In genomic region chr13:78189586-78189985, GRCm38 (mm10) we compare ENCODE assay signal across 15 mouse cellular contexts. TPM values are rescaled to one million over a fixed set of nuclear protein-coding genes. Genes with fewer than 3 reads are reported as not detected.
DNase-seq lines count a peak whose midpoint lies in the region; ATAC-seq and TF ChIP-seq lines count a peak whose summit lies in the region.
"Had no signal": no experiment of that assay in that cellular context is flagged by ENCODE, and none has a peak within 500 bp of the region (broad histone marks: within the 10 kb centered on the region; RNA-seq: fewer than 3 reads in every experiment).

No protein-coding gene starts in this region.

- H3K4me3 ChIP-seq in embryonic facial prominence, embryonic 11.5 days (ENCODE audit: low read depth, low read length): no peak overlapping the region
- no peak overlapping the region for H3K4me3 ChIP-seq in embryonic facial prominence, embryonic 14.5 days (ENCODE audit: low read depth, low read length)
- peak overlapping the region; percentile 68 for H3K4me3 ChIP-seq in hindbrain, embryonic 13.5 days
- H3K4me3 ChIP-seq in midbrain, embryonic 15.5 days: peak overlapping the region; percentile 94
- no peak overlapping the region for H3K4me3 ChIP-seq in heart, adult 2 months
- H3K4me3 ChIP-seq: embryonic facial prominence, embryonic 15.5 days; heart, embryonic 15.5 days had no signal

- no peak for TF ChIP-seq EP300 in heart, adult 2 months (IDR thresholded peaks at IDR 0.05; ENCODE audit: insufficient read depth, low read depth, low read length)

- no peaks in the 10 kb centered on the region for H3K36me3 ChIP-seq in embryonic facial prominence, embryonic 11.5 days (replicated peaks; ENCODE audit: control insufficient read depth, insufficient read depth, low read depth, low read length)
- no peaks in the 10 kb centered on the region for H3K36me3 ChIP-seq in embryonic facial prominence, embryonic 14.5 days (ENCODE audit: control insufficient read depth, insufficient read depth, low read length)
- peaks cover 17% of the 10 kb centered on the region for H3K36me3 ChIP-seq in hindbrain, embryonic 13.5 days
- no peaks in the 10 kb centered on the region for H3K36me3 ChIP-seq in midbrain, embryonic 15.5 days (replicated peaks)
- H3K36me3 ChIP-seq in heart, adult 2 months (ENCODE audit: control insufficient read depth, insufficient read depth, low read length): no peaks in the 10 kb centered on the region
- H3K36me3 ChIP-seq: embryonic facial prominence, embryonic 15.5 days; heart, embryonic 15.5 days had no signal

- intact Hi-C loops in heart, adult 2 months (cut with DNase I): loop anchor here (10.0 kb wide), 1 partner anchor 1145 kb away; no protein-coding TSS in a partner anchor

- H3K27ac ChIP-seq in embryonic facial prominence, embryonic 11.5 days (replicated peaks; ENCODE audit: low read depth, low read length): peak overlapping the region; percentile 22; the same call in 1 of the 2 replicates
- no peak overlapping the region for H3K27ac ChIP-seq in embryonic facial prominence, embryonic 14.5 days (replicated peaks; ENCODE audit: low read depth, low read length)
- H3K27ac ChIP-seq in hindbrain, embryonic 13.5 days: peak overlapping the region; percentile 77
- peak overlapping the region; percentile 66 for H3K27ac ChIP-seq in midbrain, embryonic 15.5 days
- no peak overlapping the region for H3K27ac ChIP-seq in heart, adult 2 months
- H3K27ac ChIP-seq: embryonic facial prominence, embryonic 15.5 days; heart, embryonic 15.5 days had no signal

- peak overlapping the region; percentile 38 for H3K4me2 ChIP-seq in embryonic facial prominence, embryonic 11.5 days (ENCODE audit: low read depth, low read length)
- peak overlapping the region; percentile 28 for H3K4me2 ChIP-seq in embryonic facial prominence, embryonic 14.5 days (ENCODE audit: low read depth, low read length)
- peak overlapping the region; percentile 74 for H3K4me2 ChIP-seq in hindbrain, embryonic 13.5 days
- peak overlapping the region; percentile 60 for H3K4me2 ChIP-seq in midbrain, embryonic 15.5 days
- H3K4me2 ChIP-seq: embryonic facial prominence, embryonic 15.5 days; heart, embryonic 15.5 days had no signal

- H3K4me1 ChIP-seq in embryonic facial prominence, embryonic 11.5 days (ENCODE audit: control insufficient read depth, insufficient read depth, low read length): no peaks in the 10 kb centered on the region; the same call in none of the 2 replicates
- no peaks in the 10 kb centered on the region for H3K4me1 ChIP-seq in embryonic facial prominence, embryonic 14.5 days (ENCODE audit: control insufficient read depth, insufficient read depth, low read length)
- H3K4me1 ChIP-seq in hindbrain, embryonic 13.5 days (replicated peaks): peaks cover 73% of the 10 kb centered on the region
- peaks cover 51% of the 10 kb centered on the region for H3K4me1 ChIP-seq in midbrain, embryonic 15.5 days
- no peaks in the 10 kb centered on the region for H3K4me1 ChIP-seq in heart, adult 2 months (ENCODE audit: control insufficient read depth, insufficient read depth, low read length)
- H3K4me1 ChIP-seq: heart, embryonic 15.5 days had no signal

- no peak for DNase-seq in embryonic facial prominence, embryonic 11.5 days (ENCODE audit: low spot score)
- DNase-seq in embryonic facial prominence, embryonic 14.5 days (ENCODE audit: low spot score): no peak
- no peak for DNase-seq in heart, adult 2 months
- DNase-seq in left cerebral cortex, adult 8-10 months (ENCODE audit: low spot score in 2 of 2): no peak
- DNase-seq: adrenal gland, postnatal 25 days; cerebellum, adult 11 months; gastrocnemius, postnatal 10 days; kidney, adult 11 months; thymus, adult 18-20 months had no signal

- TF ChIP-seq CTCF in heart, adult 2 months (IDR thresholded peaks at IDR 0.05): no peak

- no peaks in the 10 kb centered on the region for H3K79me2 ChIP-seq in heart, adult 2 months (replicated peaks; ENCODE audit: control insufficient read depth, insufficient read depth, low read length)

- H3K9ac ChIP-seq in embryonic facial prominence, embryonic 11.5 days (replicated peaks; ENCODE audit: low read length): peak overlapping the region; percentile 15
- no peak overlapping the region for H3K9ac ChIP-seq in embryonic facial prominence, embryonic 14.5 days (ENCODE audit: low read depth, low read length)
- peak overlapping the region; percentile 73 for H3K9ac ChIP-seq in hindbrain, embryonic 13.5 days
- peak overlapping the region; percentile 41 for H3K9ac ChIP-seq in midbrain, embryonic 15.5 days
- H3K9ac ChIP-seq in heart, adult 2 months (ENCODE audit: low read depth, low read length): no peak overlapping the region
- H3K9ac ChIP-seq: embryonic facial prominence, embryonic 15.5 days; heart, embryonic 15.5 days had no signal

- no peak for ATAC-seq in embryonic facial prominence, embryonic 11.5 days (replicated peaks; ENCODE audit: insufficient number of reproducible peaks, low FRiP score, low TSS enrichment, low read depth)
- no peak for ATAC-seq in embryonic facial prominence, embryonic 14.5 days (ENCODE audit: low read depth)
- no peak for ATAC-seq in hindbrain, embryonic 13.5 days (ENCODE audit: low FRiP score)
- no peak for ATAC-seq in midbrain, embryonic 15.5 days (replicated peaks)
- no peak for ATAC-seq in megakaryocyte, adult 5-6 weeks (ENCODE audit: poor library complexity, severe bottlenecking)

- WGBS in embryonic facial prominence, embryonic 11.5 days: 44% methylated on average over 10 of the region's 10 CpGs
- WGBS in embryonic facial prominence, embryonic 14.5 days: 42% methylated on average over 10 of the region's 10 CpGs
- WGBS in hindbrain, embryonic 13.5 days: 33% methylated on average over 10 of the region's 10 CpGs
- WGBS in midbrain, embryonic 15.5 days: 43% methylated on average over 10 of the region's 10 CpGs
- 64% methylated on average over 10 of the region's 10 CpGs for WGBS in heart, adult 2 months

- H3K27me3 ChIP-seq in embryonic facial prominence, embryonic 11.5 days (ENCODE audit: control insufficient read depth, insufficient read depth, low read length): peaks cover 6% of the 10 kb centered on the region; the same call in 1 of the 2 replicates
- peaks cover 70% of the 10 kb centered on the region for H3K27me3 ChIP-seq in embryonic facial prominence, embryonic 14.5 days (replicated peaks; ENCODE audit: control insufficient read depth, insufficient read depth, low read length)
- peaks cover 19% of the 10 kb centered on the region for H3K27me3 ChIP-seq in hindbrain, embryonic 13.5 days
- peaks cover 25% of the 10 kb centered on the region for H3K27me3 ChIP-seq in midbrain, embryonic 15.5 days (replicated peaks)
- H3K27me3 ChIP-seq in heart, adult 2 months (ENCODE audit: control insufficient read depth, insufficient read depth, low read length): peaks cover 5% of the 10 kb centered on the region

- TF ChIP-seq POLR2A in heart, adult 2 months (IDR thresholded peaks at IDR 0.05; ENCODE audit: insufficient read depth, low read depth, low read length): no peak

- no peaks in the 10 kb centered on the region for H3K9me3 ChIP-seq in embryonic facial prominence, embryonic 11.5 days (replicated peaks; ENCODE audit: control insufficient read depth, low read length)
- no peaks in the 10 kb centered on the region for H3K9me3 ChIP-seq in embryonic facial prominence, embryonic 14.5 days (ENCODE audit: control insufficient read depth, low read length)
- H3K9me3 ChIP-seq in hindbrain, embryonic 13.5 days: no peaks in the 10 kb centered on the region
- H3K9me3 ChIP-seq in midbrain, embryonic 15.5 days: no peaks in the 10 kb centered on the region
- H3K9me3 ChIP-seq: embryonic facial prominence, embryonic 15.5 days; heart, embryonic 15.5 days had no signal

RNA-seq across cellular contexts. Expression of gene Nr2f1, which starts 10.0 kb away (rescaled TPM):
- polyA plus RNA-seq in embryonic facial prominence, embryonic 11.5 days (2014; fragmentation: Nextera tagmentation; extraction: Ambion mirVana): 56.1 and 57.3 TPM in 2 replicates
- 17.9 and 19.4 TPM in 2 replicates for polyA plus RNA-seq in embryonic facial prominence, embryonic 14.5 days (2014; fragmentation: Nextera tagmentation; extraction: Ambion mirVana)
- 68.9 and 71.3 TPM in 2 replicates for polyA plus RNA-seq in hindbrain, embryonic 13.5 days (2015; fragmentation: Nextera tagmentation; extraction: Ambion mirVana)
- 58.4 and 61.2 TPM in 2 replicates for polyA plus RNA-seq in midbrain, embryonic 15.5 days (2015; fragmentation: Nextera tagmentation; extraction: Ambion mirVana)
- 1 to 10 TPM; 2.7 TPM for total RNA-seq in heart, adult 2 months (2021)
- polyA plus RNA-seq in heart, adult 2 months (2012; rRNA removed): 8.9 and 10.5 TPM in 2 replicates
- not detected in 2 replicates for total RNA-seq in megakaryocyte, adult 5-6 weeks (2015)
- total RNA-seq in megakaryocyte, adult 5-6 weeks (2017): not detected in 2 replicates
- 100 to 1,000 TPM in 1 of 4 experiments, 10 to 100 TPM in 3; 92.7 to 104 (median 96.8) TPM for total RNA-seq in left cerebral cortex, adult 8-10 months (2022)
- total RNA-seq: monocyte, adult 5-6 weeks had no signal

Comparison
In these comparisons a context has a peak if more than half of its experiments do, and no peak if none do; other contexts are left out.
1. H3K27ac ChIP-seq: peak in embryonic facial prominence, embryonic 11.5 days (single experiment), hindbrain, embryonic 13.5 days (single experiment) and midbrain, embryonic 15.5 days (single experiment); none in embryonic facial prominence, embryonic 14.5 days (single experiment) and heart, adult 2 months (single experiment).
2. H3K9ac ChIP-seq: peak in embryonic facial prominence, embryonic 11.5 days (single experiment), hindbrain, embryonic 13.5 days (single experiment) and midbrain, embryonic 15.5 days (single experiment); none in embryonic facial prominence, embryonic 14.5 days (single experiment) and heart, adult 2 months (single experiment).
3. H3K4me3 ChIP-seq: peak in hindbrain, embryonic 13.5 days (single experiment) and midbrain, embryonic 15.5 days (single experiment); none in embryonic facial prominence, embryonic 11.5 days (single experiment), embryonic facial prominence, embryonic 14.5 days (single experiment) and heart, adult 2 months (single experiment).
4. Peak in every context shown above with its lines, with median percentiles within 50 percentile points of each other: H3K4me2 ChIP-seq.